Mouse (Mus musculus): ENCODE measurements around the gene Trim50. TPM values are rescaled to one million over a fixed set of nuclear protein-coding genes. Genes with fewer than 3 reads are reported as not detected.
A peak's percentile ranks its signal among the peaks of the same experiment; 100 is the strongest.
"Not testable (repeated sequence)": the region's sequence is repeated elsewhere in the genome, so short reads cannot be mapped to it uniquely, and the experiment has no call there.

The Trim50 gene
- polyA plus RNA-seq, 1 experiment: not detected

GRCm38 (mm10) chr5:135363540-135363939 lies 10.4 kb downstream of the Trim50 start:
- H3K9me3 ChIP-seq: no peaks in the 10 kb centered on the region
- TF ChIP-seq GATA1 (IDR thresholded peaks at IDR 0.05; ENCODE audit: borderline replicate concordance, low read length) (no peak), FLI1 (IDR thresholded peaks at IDR 0.05; ENCODE audit: low read length) (no peak)
- peaks cover 36% of the 10 kb centered on the region for H3K4me1 ChIP-seq
- no peaks in the 10 kb centered on the region for H3K36me3 ChIP-seq (replicated peaks; ENCODE audit: low read length)
- H3K27me3 ChIP-seq (replicated peaks): peaks cover 38% of the 10 kb centered on the region
- H3K4me3 ChIP-seq (replicated peaks): peak overlapping the region; percentile 24

- Histone ChIP-seq H3K36me3 (replicated peaks; ENCODE audit: low read length) (peaks cover 15% of the 10 kb centered on the region), H3K4me3 (replicated peaks) (no peak overlapping the region), H3K9me3 (no peaks in the 10 kb centered on the region), H3K4me1 (peaks cover 53% of the 10 kb centered on the region), H3K27me3 (replicated peaks) (peaks cover 30% of the 10 kb centered on the region)
- TF ChIP-seq GATA1 (IDR thresholded peaks at IDR 0.05; ENCODE audit: borderline replicate concordance, low read length) (no peak), FLI1 (IDR thresholded peaks at IDR 0.05; ENCODE audit: low read length) (no peak)
Observed at GRCm38 (mm10) chr5:135367841-135368240, 14.7 kb downstream of the Trim50 start.

DNA sequence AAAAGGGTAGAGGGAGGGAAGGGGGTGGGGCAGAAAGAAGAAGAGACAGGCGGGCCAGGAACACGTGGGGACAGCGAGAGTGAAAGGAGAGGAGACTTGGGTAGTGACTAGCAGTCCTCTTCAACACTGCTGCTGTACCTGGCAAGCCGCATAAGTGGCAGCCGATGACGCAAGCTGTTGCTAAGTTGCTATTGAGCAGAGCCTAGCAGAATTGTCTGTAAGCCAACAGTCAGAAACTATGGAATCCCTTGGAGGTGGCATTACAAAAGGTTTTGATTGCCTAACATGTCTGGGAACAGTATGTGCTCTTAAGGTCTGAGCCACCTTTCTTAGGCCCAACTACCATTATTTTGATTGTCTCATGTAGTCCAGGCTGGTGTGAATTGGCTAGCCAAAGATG lies 15.2 kb downstream of the Trim50 start:
- Histone ChIP-seq H3K4me3 (replicated peaks) (peak overlapping the region; percentile 28), H3K36me3 (replicated peaks; ENCODE audit: low read length) (peaks cover 20% of the 10 kb centered on the region), H3K9me3 (no peaks in the 10 kb centered on the region), H3K27me3 (replicated peaks) (peaks cover 30% of the 10 kb centered on the region), H3K4me1 (peaks cover 51% of the 10 kb centered on the region)
- TF ChIP-seq FLI1 (IDR thresholded peaks at IDR 0.05; ENCODE audit: low read length) (no peak), GATA1 (IDR thresholded peaks at IDR 0.05; ENCODE audit: borderline replicate concordance, low read length) (no peak)

DNA sequence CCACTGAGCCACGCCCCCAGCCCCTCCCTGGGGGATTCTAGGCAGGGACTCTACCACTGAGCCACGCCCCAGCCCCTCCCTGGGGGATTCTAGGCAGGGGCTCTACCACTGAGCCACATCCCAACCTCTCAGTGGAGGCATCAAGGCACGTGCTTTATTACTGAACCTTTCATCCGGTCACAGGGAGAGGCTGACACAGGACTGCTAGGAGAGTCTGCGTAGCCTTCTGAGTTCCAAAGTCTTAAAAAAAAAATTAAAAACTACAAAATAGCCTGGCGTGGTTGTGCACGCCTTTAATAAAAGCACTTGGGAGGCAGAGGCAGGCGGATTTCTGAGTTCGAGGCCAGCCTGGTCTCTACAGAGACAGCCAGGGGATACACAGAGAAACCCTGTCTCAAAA lies 16.1 kb downstream of the Trim50 start:
- peaks cover 42% of the 10 kb centered on the region for H3K4me1 ChIP-seq
- not testable (repeated sequence) for H3K9me3 ChIP-seq
- H3K36me3 ChIP-seq (replicated peaks; ENCODE audit: low read length): peaks cover 28% of the 10 kb centered on the region
- peak overlapping the region; percentile 100 for H3K4me3 ChIP-seq (replicated peaks)
- H3K27me3 ChIP-seq (replicated peaks): peaks cover 22% of the 10 kb centered on the region

DNA sequence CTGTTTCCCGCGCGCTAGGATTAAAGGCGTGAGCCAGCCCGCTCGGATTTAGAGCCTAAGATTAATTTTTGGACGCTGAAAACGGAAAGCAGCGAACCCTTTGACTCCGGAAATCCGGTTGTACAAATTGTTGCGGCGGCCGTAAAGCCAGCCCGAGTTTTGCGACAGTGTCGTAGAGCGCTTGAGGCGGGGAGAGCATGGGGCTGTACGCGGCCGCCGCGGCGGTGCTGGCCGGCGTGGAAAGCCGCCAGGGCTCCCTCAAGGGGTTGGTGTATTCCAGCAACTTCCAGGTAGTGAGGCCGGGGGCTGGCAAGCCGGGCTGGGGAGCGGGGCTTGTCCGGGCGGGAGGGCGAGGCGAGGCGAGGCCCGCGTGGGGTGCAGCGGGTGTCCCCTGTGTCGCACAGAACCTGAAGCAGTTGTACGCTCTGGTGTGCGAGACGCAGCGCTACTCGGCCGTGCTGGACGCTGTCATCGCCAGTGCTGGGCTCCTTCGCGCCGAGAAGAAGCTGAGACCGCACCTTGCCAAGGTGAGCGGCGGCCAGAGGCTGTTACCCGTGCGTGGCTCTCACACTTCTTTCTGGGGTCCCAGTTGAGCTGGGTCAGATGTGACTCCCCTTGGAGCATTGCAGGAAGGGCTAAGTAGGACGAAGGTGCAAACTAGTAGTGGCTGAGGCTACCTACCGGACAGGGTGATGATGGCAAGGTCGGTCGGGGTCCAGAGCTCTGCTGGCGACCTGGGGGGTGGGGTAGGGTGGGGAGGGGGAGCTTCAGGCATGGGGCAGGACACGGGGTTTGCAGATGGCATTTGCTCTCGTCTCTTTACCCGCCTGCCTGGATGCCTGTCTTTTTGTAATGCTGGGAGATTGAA lies 16.9 kb downstream of the Trim50 start, which contains the start of gene Nsun5:
Gene Nsun5, plus strand, starts transcription at position 167 of the 868 bp plus-strand sequence.
- H3K36me3 ChIP-seq (replicated peaks; ENCODE audit: low read length): peaks cover 37% of the 10 kb centered on the region
- H3K27me3 ChIP-seq (replicated peaks): peaks cover 17% of the 10 kb centered on the region
- no peaks in the 10 kb centered on the region for H3K9me3 ChIP-seq
- H3K4me3 ChIP-seq (replicated peaks): peak within 1 kb of the TSS; percentile 100
- H3K4me1 ChIP-seq: peaks cover 42% of the 10 kb centered on the region
- TF ChIP-seq FLI1 (IDR thresholded peaks at IDR 0.05; ENCODE audit: low read length): peak; percentile 55; the same call in 1 of the 2 replicates
- no peak for TF ChIP-seq GATA1 (IDR thresholded peaks at IDR 0.05; ENCODE audit: borderline replicate concordance, low read length)

DNA sequence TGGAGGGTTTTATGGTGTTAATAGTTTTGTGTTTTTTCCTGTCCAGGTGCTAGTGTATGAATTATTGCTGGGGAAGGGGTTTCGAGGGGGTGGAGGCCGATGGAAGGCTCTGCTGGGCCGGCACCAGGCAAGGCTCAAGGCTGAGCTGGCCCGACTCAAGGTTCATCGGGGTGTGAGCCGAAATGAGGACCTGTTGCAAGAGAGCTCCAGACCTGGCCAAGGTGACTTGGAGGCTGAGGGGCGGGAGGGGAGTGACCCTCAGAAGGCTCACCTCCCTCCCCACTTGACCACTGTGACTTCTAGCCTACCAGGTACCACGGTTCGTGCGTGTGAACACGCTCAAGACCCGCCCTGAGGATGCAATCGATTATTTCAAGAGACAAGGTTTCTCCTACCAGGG lies 18.1 kb downstream of the Trim50 start:
- Histone ChIP-seq H3K36me3 (replicated peaks; ENCODE audit: low read length) (peaks cover 48% of the 10 kb centered on the region), H3K4me3 (replicated peaks) (peak overlapping the region; percentile 7), H3K4me1 (peaks cover 38% of the 10 kb centered on the region), H3K27me3 (replicated peaks) (peaks cover 8% of the 10 kb centered on the region), H3K9me3 (no peaks in the 10 kb centered on the region)
- no peak for TF ChIP-seq FLI1 (IDR thresholded peaks at IDR 0.05; ENCODE audit: low read length)
- TF ChIP-seq GATA1 (IDR thresholded peaks at IDR 0.05; ENCODE audit: borderline replicate concordance, low read length): no peak

- no peaks in the 10 kb centered on the region for H3K27me3 ChIP-seq (replicated peaks)
- H3K9me3 ChIP-seq: no peaks in the 10 kb centered on the region
- H3K4me1 ChIP-seq: peaks cover 22% of the 10 kb centered on the region
- peaks cover 71% of the 10 kb centered on the region for H3K36me3 ChIP-seq (replicated peaks; ENCODE audit: low read length)
- H3K4me3 ChIP-seq (replicated peaks): no peak overlapping the region
- TF ChIP-seq GATA1 (IDR thresholded peaks at IDR 0.05; ENCODE audit: borderline replicate concordance, low read length) (no peak), FLI1 (IDR thresholded peaks at IDR 0.05; ENCODE audit: low read length) (no peak)
Observed at GRCm38 (mm10) chr5:135373601-135374000, 20.5 kb downstream of the Trim50 start.

- no peak for TF ChIP-seq GATA1 (IDR thresholded peaks at IDR 0.05; ENCODE audit: borderline replicate concordance, low read length)
- no peak for TF ChIP-seq FLI1 (IDR thresholded peaks at IDR 0.05; ENCODE audit: low read length)
- H3K36me3 ChIP-seq (replicated peaks; ENCODE audit: low read length): peaks cover 87% of the 10 kb centered on the region
Observed at GRCm38 (mm10) chr5:135375167-135375566, 22.1 kb downstream of the Trim50 start.

DNA sequence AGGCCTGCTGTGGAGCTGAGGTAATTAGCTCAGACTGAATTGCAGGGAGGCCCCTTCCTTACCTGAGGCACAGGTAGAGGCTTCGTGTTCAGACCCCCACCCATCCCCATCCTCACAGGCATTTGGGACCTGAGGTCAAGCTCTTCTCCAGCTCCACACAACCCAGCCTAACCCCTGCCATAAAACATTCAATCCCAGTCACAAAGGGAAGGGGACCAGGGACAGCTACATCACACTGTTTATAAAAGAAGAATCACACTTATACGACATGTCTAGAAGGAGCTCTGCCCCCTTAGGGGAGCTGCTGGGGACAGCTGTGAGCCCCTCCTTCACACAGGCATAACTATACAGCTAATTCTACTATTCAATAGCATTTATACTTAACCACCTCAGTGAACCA lies 23.2 kb downstream of the Trim50 start:
- no peaks in the 10 kb centered on the region for H3K9me3 ChIP-seq
- TF ChIP-seq FLI1 (IDR thresholded peaks at IDR 0.05; ENCODE audit: low read length) (no peak), GATA1 (IDR thresholded peaks at IDR 0.05; ENCODE audit: borderline replicate concordance, low read length) (no peak)
- peaks cover 8% of the 10 kb centered on the region for H3K4me1 ChIP-seq
- H3K4me3 ChIP-seq (replicated peaks): no peak overlapping the region
- no peaks in the 10 kb centered on the region for H3K27me3 ChIP-seq (replicated peaks)
- peaks cover 97% of the 10 kb centered on the region for H3K36me3 ChIP-seq (replicated peaks; ENCODE audit: low read length)

More at GRCm38 (mm10) chr5:135375167-135375566, 22.1 kb downstream of the Trim50 start:
- Histone ChIP-seq H3K27me3 (replicated peaks) (no peaks in the 10 kb centered on the region), H3K4me3 (replicated peaks) (no peak overlapping the region), H3K4me1 (peaks cover 12% of the 10 kb centered on the region), H3K9me3 (no peaks in the 10 kb centered on the region)

DNA sequence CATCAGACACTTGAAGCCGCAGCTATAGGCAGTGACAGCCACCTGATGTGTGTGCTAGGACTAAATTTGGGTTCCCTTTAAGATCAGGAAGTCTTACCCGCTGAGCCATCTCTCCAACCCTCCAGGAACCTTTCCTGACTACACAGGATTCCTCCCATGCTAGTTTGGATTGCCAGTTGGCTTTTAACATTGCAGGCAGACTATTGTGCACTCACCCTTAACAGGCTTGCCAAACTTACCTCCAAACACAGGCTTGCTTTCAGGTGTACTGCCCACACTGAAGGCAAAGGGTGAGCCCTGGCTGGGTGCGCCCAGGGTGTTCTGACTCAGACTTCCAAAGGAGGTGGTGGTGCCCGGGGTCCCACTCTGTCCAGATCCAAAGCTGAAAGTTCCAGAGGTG lies 27.6 kb downstream of the Trim50 start:
- H3K36me3 ChIP-seq (replicated peaks; ENCODE audit: low read length): peaks cover 99% of the 10 kb centered on the region

More for the DNA sequence above, 27.6 kb downstream of the Trim50 start:
- Histone ChIP-seq H3K4me3 (replicated peaks) (no peak overlapping the region), H3K9me3 (no peaks in the 10 kb centered on the region), H3K27me3 (replicated peaks) (no peaks in the 10 kb centered on the region), H3K4me1 (peaks cover 8% of the 10 kb centered on the region; the same call in 1 of the 2 replicates)
- TF ChIP-seq FLI1 (IDR thresholded peaks at IDR 0.05; ENCODE audit: low read length) (no peak), GATA1 (IDR thresholded peaks at IDR 0.05; ENCODE audit: borderline replicate concordance, low read length) (no peak)
